Mouse (Mus musculus) intestine, embryonic 15.5 days (tissue): ENCODE results near the gene Cntnap5a. TPM values are rescaled to one million over a fixed set of nuclear protein-coding genes. Genes with fewer than 3 reads are reported as not detected.

Experiments
- ATAC-seq: fragments of 200-750 bp; cut with Nextera tagmentation; 2 replicates; pipeline ENCODE4 v1.8.0; 2017; ENCODE audit warnings: moderate TSS enrichment, moderate library complexity
- H3K27ac ChIP-seq: fragments of 300-500 bp; sonication (generic); 2 replicates; pipeline ENCODE4 v1.5.1; 2015; ENCODE audit warnings: mild to moderate bottlenecking, inconsistent platforms
- H3K27me3 ChIP-seq: fragments of 300-500 bp; sonication (generic); replicated peaks from 2 replicates; pipeline ENCODE4 v1.6.1; 2015; ENCODE audit warnings: inconsistent platforms
- H3K36me3 ChIP-seq: fragments of 300-500 bp; sonication (generic); 2 replicates; pipeline ENCODE4 v1.6.1; 2015; ENCODE audit warnings: inconsistent platforms
- H3K4me1 ChIP-seq: fragments of 300-500 bp; sonication (generic); replicated peaks from 2 replicates; pipeline ENCODE4 v1.6.1; 2015; ENCODE audit warnings: inconsistent platforms
- H3K4me2 ChIP-seq: fragments of 300-500 bp; sonication (generic); replicated peaks from 2 replicates; pipeline ENCODE4 v1.6.1; 2015; ENCODE audit warnings: mild to moderate bottlenecking, inconsistent platforms
- H3K4me3 ChIP-seq: fragments of 300-500 bp; sonication (generic); replicated peaks from 2 replicates; pipeline ENCODE4 v1.5.1; 2015; ENCODE audit warnings: inconsistent platforms
- H3K9ac ChIP-seq: fragments of 300-500 bp; sonication (generic); 2 replicates; pipeline ENCODE4 v1.6.1; 2015; ENCODE audit warnings: inconsistent platforms
- H3K9me3 ChIP-seq: fragments of 300-500 bp; sonication (generic); 2 replicates; pipeline ENCODE4 v1.6.1; 2016; ENCODE audit warnings: inconsistent platforms
- WGBS: fragments of 180-500 bp; shearing (Covaris S2); methylation state at CpG from one replicate; pipeline ENCODE4 v1.1.7; 2015; 5-methylcytosine and 5-hydroxymethylcytosine counted together
- polyA plus RNA-seq: library from polyadenylated mRNA; unstranded; fragments of >200 nt; fragmentation: Nextera tagmentation; extraction: Ambion mirVana; gene quantifications from 2 replicates; pipeline ENCODE4 v1.2.1, GENCODE M21; 2015

The Cntnap5a gene
- polyA plus RNA-seq, 1 experiment from 2014 or later, result 0.05 TPM

GRCm38 (mm10) chr1:116283968-116284367 lies 599.4 kb downstream of the Cntnap5a start:
- H3K4me1 ChIP-seq, result no peaks in the 10 kb centered on the region
- H3K9ac ChIP-seq, result no peak overlapping the region
- no peak for ATAC-seq
- H3K4me2 ChIP-seq, result no peak overlapping the region
- H3K9me3 ChIP-seq, result no peaks in the 10 kb centered on the region
- H3K27me3 ChIP-seq, result no peaks in the 10 kb centered on the region
- H3K27ac ChIP-seq, result no peak overlapping the region
- 75% methylated on average over 1 of the region's 1 CpGs for WGBS
- no peaks in the 10 kb centered on the region for H3K36me3 ChIP-seq
- no peak overlapping the region for H3K4me3 ChIP-seq

DNA sequence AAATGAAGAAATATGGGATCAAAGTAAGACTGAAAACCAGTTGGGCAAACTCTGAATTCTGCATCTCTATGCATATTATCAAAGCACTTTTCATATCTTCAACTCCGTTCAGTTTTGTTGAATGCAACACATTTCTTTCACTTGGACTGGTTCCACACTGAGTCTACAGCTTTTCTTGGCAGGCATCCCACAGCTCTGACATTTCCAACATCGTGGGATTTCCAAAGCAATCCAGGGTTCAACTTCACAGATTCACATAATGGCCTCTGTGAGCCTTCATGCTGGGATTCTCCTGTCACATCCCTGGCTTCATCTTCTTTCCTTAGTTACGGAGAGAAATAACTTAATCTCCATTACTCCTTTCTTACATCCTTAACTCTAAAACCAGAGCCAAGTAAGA lies 622.0 kb downstream of the Cntnap5a start:
- no peak for ATAC-seq
- 49% methylated on average over 3 of the region's 3 CpGs for WGBS

DNA sequence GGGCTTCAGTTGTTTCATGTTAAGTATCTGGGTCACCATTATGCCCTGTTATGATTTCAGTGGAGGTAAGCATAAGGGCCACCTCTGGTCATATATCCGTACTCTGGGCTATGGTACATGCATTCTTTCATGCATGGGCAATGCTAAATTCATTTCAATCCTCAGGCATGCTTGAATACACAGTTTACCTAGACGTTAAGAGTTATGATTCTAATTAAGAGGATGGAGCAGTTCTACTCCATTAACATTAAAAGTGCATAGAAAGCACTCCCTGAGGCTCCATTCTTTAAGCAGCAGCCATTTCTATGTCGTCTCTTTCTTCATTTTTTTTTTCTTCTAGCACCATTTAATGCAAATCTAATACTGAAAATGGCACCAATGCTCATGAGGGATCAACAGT lies 627.0 kb downstream of the Cntnap5a start:
- no peak for ATAC-seq
- no peaks in the 10 kb centered on the region for H3K36me3 ChIP-seq
- no peak overlapping the region for H3K4me2 ChIP-seq
- no peak overlapping the region for H3K9ac ChIP-seq
- 63% methylated on average over 3 of the region's 3 CpGs for WGBS
- H3K4me3 ChIP-seq, result no peak overlapping the region
- no peaks in the 10 kb centered on the region for H3K27me3 ChIP-seq
- H3K9me3 ChIP-seq, result no peaks in the 10 kb centered on the region
- H3K4me1 ChIP-seq, result no peaks in the 10 kb centered on the region
- H3K27ac ChIP-seq, result no peak overlapping the region

More for the DNA sequence above, 622.0 kb downstream of the Cntnap5a start:
- no peak overlapping the region for H3K4me2 ChIP-seq
- H3K9me3 ChIP-seq, result no peaks in the 10 kb centered on the region
- H3K9ac ChIP-seq, result no peak overlapping the region
- no peaks in the 10 kb centered on the region for H3K27me3 ChIP-seq
- H3K36me3 ChIP-seq, result no peaks in the 10 kb centered on the region
- no peak overlapping the region for H3K27ac ChIP-seq
- H3K4me3 ChIP-seq, result no peak overlapping the region
- H3K4me1 ChIP-seq, result no peaks in the 10 kb centered on the region

DNA sequence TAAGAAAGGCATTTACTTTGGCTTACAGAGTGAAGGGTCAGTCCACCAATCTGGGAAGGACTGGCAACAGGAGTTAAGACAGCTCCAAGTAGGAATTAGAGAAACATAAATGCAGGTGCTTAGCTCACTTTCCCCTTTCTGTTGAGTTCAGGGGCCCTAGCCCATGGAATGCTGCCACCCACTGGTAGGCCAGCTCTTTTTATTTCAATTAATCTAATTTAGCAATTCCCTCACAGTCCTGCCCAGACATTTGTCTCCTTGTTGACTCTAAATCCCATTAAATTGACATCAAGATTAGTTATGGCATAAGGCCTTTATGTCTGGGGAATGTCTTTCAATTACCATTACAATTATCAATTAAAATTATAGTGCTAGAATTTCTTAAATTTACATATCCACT lies 628.7 kb downstream of the Cntnap5a start:
- Histone ChIP-seq H3K27me3 (no peaks in the 10 kb centered on the region), H3K9ac (no peak overlapping the region), H3K9me3 (no peaks in the 10 kb centered on the region), H3K27ac (no peak overlapping the region), H3K36me3 (no peaks in the 10 kb centered on the region), H3K4me3 (no peak overlapping the region), H3K4me1 (no peaks in the 10 kb centered on the region), H3K4me2 (no peak overlapping the region)
- no peak for ATAC-seq

- H3K9me3 ChIP-seq, result no peaks in the 10 kb centered on the region
- H3K4me3 ChIP-seq, result no peak overlapping the region
- H3K27ac ChIP-seq, result no peak overlapping the region
- H3K4me2 ChIP-seq, result no peak overlapping the region
- no peaks in the 10 kb centered on the region for H3K36me3 ChIP-seq
- no peak for ATAC-seq
- no peaks in the 10 kb centered on the region for H3K27me3 ChIP-seq
- H3K9ac ChIP-seq, result no peak overlapping the region
- H3K4me1 ChIP-seq, result no peaks in the 10 kb centered on the region
These were observed 639.9 kb downstream of the Cntnap5a start for GRCm38 (mm10) chr1:116324505-116324904.

DNA sequence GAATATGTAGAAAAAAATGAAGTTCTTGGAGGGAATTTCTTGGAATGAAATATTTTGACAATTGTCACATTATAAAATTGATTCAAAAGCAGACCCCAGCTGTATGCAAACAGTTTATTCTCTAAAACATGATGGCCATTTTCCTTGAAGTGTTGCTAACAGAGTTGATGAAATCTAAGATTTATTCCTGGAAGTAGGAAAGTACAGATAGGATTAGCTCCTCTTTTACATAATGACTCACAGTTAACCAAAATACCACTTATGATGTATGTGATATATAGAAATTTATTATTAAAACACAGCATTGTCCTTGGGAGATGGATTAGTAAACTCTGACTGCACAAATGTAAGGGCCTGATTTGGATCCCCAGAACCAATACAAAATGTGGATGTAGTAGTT lies 669.1 kb downstream of the Cntnap5a start:
- no peaks in the 10 kb centered on the region for H3K9me3 ChIP-seq
- H3K9ac ChIP-seq, result no peak overlapping the region
- no peak overlapping the region for H3K27ac ChIP-seq
- no peaks in the 10 kb centered on the region for H3K27me3 ChIP-seq
- no peak overlapping the region for H3K4me3 ChIP-seq
- no peak overlapping the region for H3K4me2 ChIP-seq
- ATAC-seq, result no peak
- H3K36me3 ChIP-seq, result no peaks in the 10 kb centered on the region
- no peaks in the 10 kb centered on the region for H3K4me1 ChIP-seq

DNA sequence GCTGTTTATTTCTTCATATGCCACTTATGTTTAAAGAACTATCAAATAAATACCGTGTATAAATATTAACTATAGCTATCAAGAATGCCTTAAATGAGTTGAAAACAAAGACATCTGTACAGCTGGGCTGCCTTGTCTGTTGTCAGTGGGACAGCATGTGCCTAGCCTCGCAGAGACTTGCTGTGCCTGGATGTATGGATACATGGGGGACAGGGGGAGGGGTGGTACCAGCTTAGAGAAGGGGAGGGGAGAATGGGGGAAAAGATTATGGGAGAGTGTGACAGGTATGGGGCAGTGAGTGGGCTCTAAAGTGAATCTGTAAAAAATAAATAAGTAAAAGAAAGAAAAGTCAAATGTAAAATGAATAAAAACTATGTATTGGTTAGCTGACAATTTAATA lies 681.0 kb downstream of the Cntnap5a start:
- H3K4me2 ChIP-seq, result no peak overlapping the region
- no peaks in the 10 kb centered on the region for H3K4me1 ChIP-seq
- no peak overlapping the region for H3K4me3 ChIP-seq
- H3K9ac ChIP-seq, result no peak overlapping the region
- H3K9me3 ChIP-seq, result no peaks in the 10 kb centered on the region
- H3K27ac ChIP-seq, result no peak overlapping the region
- H3K36me3 ChIP-seq, result no peaks in the 10 kb centered on the region
- H3K27me3 ChIP-seq, result no peaks in the 10 kb centered on the region
- no peak for ATAC-seq
- 53% methylated on average over 2 of the region's 2 CpGs for WGBS

DNA sequence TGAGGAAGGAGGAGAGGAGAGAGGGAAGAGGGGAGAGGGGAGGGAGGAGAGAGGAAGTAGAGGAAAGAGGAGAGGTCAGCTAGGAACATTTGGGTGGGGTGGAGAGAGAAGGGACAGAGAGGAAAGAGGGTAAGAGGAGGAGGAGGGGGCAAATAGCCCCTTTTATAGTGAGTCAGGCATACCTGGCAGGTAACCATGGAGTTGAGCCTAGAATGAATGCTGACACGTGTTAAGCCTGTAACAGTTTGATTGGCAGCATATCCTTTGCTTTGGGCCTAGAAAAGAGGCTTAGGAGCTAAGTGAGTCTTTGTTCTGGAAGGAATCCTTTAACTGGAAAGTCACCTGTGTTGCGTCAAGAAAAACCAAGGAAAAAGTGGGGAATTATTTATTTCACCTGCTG lies 681.6 kb downstream of the Cntnap5a start:
- Histone ChIP-seq H3K27me3 (no peaks in the 10 kb centered on the region), H3K4me1 (no peaks in the 10 kb centered on the region), H3K9ac (no peak overlapping the region), H3K27ac (no peak overlapping the region), H3K36me3 (no peaks in the 10 kb centered on the region), H3K4me2 (no peak overlapping the region), H3K4me3 (no peak overlapping the region), H3K9me3 (no peaks in the 10 kb centered on the region)
- WGBS, result 42% methylated on average over 2 of the region's 2 CpGs
- ATAC-seq, result no peak

- Histone ChIP-seq H3K4me3 (no peak overlapping the region), H3K9me3 (no peaks in the 10 kb centered on the region), H3K27me3 (no peaks in the 10 kb centered on the region), H3K36me3 (no peaks in the 10 kb centered on the region), H3K9ac (no peak overlapping the region), H3K4me2 (no peak overlapping the region), H3K27ac (no peak overlapping the region), H3K4me1 (no peaks in the 10 kb centered on the region)
- ATAC-seq, result no peak
These were observed 682.2 kb downstream of the Cntnap5a start for GRCm38 (mm10) chr1:116366806-116367205.

- 72% methylated on average over 7 of the region's 7 CpGs for WGBS
- ATAC-seq, result no peak
- H3K4me2 ChIP-seq, result no peak overlapping the region
- no peaks in the 10 kb centered on the region for H3K4me1 ChIP-seq
- H3K4me3 ChIP-seq, result no peak overlapping the region
- H3K36me3 ChIP-seq, result no peaks in the 10 kb centered on the region
- H3K27ac ChIP-seq, result no peak overlapping the region
- no peaks in the 10 kb centered on the region for H3K27me3 ChIP-seq
- no peak overlapping the region for H3K9ac ChIP-seq
- no peaks in the 10 kb centered on the region for H3K9me3 ChIP-seq
These were observed 683.0 kb downstream of the Cntnap5a start for GRCm38 (mm10) chr1:116367572-116367971.

- Histone ChIP-seq H3K9me3 (no peaks in the 10 kb centered on the region), H3K4me1 (no peaks in the 10 kb centered on the region), H3K36me3 (no peaks in the 10 kb centered on the region), H3K4me2 (no peak overlapping the region), H3K4me3 (no peak overlapping the region), H3K27ac (no peak overlapping the region), H3K27me3 (no peaks in the 10 kb centered on the region), H3K9ac (no peak overlapping the region)
- WGBS, result 93% methylated on average over 4 of the region's 4 CpGs
- ATAC-seq, result no peak
These were observed 686.3 kb downstream of the Cntnap5a start for GRCm38 (mm10) chr1:116370817-116371216.

DNA sequence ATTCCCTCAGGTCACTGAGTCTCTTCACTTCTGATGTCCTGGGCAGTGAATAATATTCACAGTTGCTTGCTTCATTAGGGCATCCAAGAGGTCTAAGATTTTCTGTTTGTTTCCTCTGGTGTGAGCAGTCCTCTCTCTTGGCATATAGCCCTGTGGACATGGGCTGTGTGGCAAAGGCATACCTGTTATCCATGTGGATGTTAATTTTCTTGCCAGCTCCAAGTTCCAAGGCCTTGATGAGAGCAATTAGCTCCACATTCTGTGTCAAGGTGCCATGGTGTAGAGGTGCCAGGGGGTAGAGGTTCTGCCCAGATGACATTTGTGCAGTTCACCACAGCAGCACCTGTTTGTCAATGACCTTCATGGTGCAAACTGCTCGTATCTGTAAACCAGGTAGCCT lies 689.0 kb downstream of the Cntnap5a start:
- H3K36me3 ChIP-seq, result no peaks in the 10 kb centered on the region
- H3K4me3 ChIP-seq, result no peak overlapping the region
- no peak overlapping the region for H3K9ac ChIP-seq
- no peaks in the 10 kb centered on the region for H3K9me3 ChIP-seq
- H3K27me3 ChIP-seq, result no peaks in the 10 kb centered on the region
- H3K27ac ChIP-seq, result no peak overlapping the region
- no peaks in the 10 kb centered on the region for H3K4me1 ChIP-seq
- ATAC-seq, result no peak
- 73% methylated on average over 1 of the region's 1 CpGs for WGBS
- no peak overlapping the region for H3K4me2 ChIP-seq

GRCm38 (mm10) chr1:116392390-116392789 lies 707.8 kb downstream of the Cntnap5a start:
- Histone ChIP-seq H3K9me3 (no peaks in the 10 kb centered on the region), H3K27ac (no peak overlapping the region), H3K27me3 (no peaks in the 10 kb centered on the region), H3K4me2 (no peak overlapping the region), H3K4me1 (no peaks in the 10 kb centered on the region), H3K4me3 (no peak overlapping the region), H3K36me3 (no peaks in the 10 kb centered on the region), H3K9ac (no peak overlapping the region)
- ATAC-seq, result no peak
